Mouse (Mus musculus): ENCODE results near the gene Gm13199. TPM values are rescaled to one million over a fixed set of nuclear protein-coding genes. Genes with fewer than 3 reads are reported as not detected.
A peak's percentile ranks its signal among the peaks of the same experiment; 100 is the strongest.

The Gm13199 gene
- polyA plus RNA-seq, 1 experiment: 1.0 TPM

DNA sequence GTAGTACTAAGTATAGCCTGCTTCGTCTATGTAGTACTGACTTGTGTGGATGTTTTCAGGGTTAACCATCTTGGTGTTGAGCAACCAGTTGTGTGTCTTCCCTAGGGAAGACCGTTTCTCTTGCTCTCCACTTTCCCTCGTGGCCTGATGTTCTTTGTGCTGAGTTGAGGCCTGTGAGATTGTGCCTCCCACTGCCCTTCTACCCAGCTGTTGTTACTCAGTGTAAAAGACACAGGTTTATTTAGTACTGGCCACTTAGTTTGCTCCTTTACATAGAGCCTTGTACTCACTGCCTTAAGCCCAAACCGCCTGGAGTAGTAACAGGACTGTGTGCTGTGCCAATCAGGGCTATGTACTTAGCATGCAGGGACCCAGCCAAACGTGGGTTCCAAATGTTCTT is 10.9 kb downstream of the Gm13199 start:
- H3K27ac ChIP-seq (ENCODE audit: insufficient read depth, low read length): no peak overlapping the region
- H3K4me3 ChIP-seq (ENCODE audit: low read depth, low read length): no peak overlapping the region
- H3K27me3 ChIP-seq (ENCODE audit: control insufficient read depth, insufficient read depth, low read length, poor library complexity, severe bottlenecking): no peaks in the 10 kb centered on the region
- peaks cover 21% of the 10 kb centered on the region for H3K36me3 ChIP-seq (ENCODE audit: control insufficient read depth, insufficient read depth, low read length, poor library complexity, severe bottlenecking)
- no peaks in the 10 kb centered on the region for H3K9me3 ChIP-seq (replicated peaks; ENCODE audit: control insufficient read depth, insufficient read depth, low read length, poor library complexity, severe bottlenecking)
- TF ChIP-seq EP300 (IDR thresholded peaks at IDR 0.05; ENCODE audit: insufficient read depth, low read depth, low read length): no peak
- H3K9ac ChIP-seq (ENCODE audit: low read depth, poor library complexity, severe bottlenecking): no peak overlapping the region
- peaks cover 2% of the 10 kb centered on the region for H3K4me1 ChIP-seq (ENCODE audit: control insufficient read depth, insufficient read depth, low read length)

DNA sequence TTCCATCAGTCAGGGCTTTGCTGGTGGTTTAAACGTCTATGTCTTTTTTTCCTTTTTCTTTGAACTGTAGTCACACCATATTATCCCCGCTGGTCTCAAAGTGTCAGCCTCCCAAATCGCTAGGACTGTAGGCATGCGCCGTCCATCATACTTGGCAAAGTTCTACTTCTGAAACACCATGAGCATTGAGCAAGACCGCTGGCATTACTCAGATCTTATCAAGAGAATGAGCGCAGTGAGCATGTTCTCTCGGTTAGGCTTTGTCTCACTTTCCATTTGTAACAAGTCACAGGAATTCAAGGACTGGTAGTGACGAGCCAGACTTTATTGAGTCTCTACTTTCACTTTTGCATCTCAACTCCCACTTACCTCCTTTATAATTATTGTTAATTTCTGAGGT is 11.6 kb downstream of the Gm13199 start:
- Histone ChIP-seq H3K4me3 (ENCODE audit: low read depth, low read length) (no peak overlapping the region), H3K27me3 (ENCODE audit: control insufficient read depth, insufficient read depth, low read length, poor library complexity, severe bottlenecking) (no peaks in the 10 kb centered on the region), H3K4me1 (ENCODE audit: control insufficient read depth, insufficient read depth, low read length) (peaks cover 2% of the 10 kb centered on the region), H3K9me3 (replicated peaks; ENCODE audit: control insufficient read depth, insufficient read depth, low read length, poor library complexity, severe bottlenecking) (no peaks in the 10 kb centered on the region), H3K27ac (ENCODE audit: insufficient read depth, low read length) (no peak overlapping the region), H3K36me3 (ENCODE audit: control insufficient read depth, insufficient read depth, low read length, poor library complexity, severe bottlenecking) (peaks cover 17% of the 10 kb centered on the region), H3K9ac (ENCODE audit: low read depth, poor library complexity, severe bottlenecking) (no peak overlapping the region)
- no peak for TF ChIP-seq EP300 (IDR thresholded peaks at IDR 0.05; ENCODE audit: insufficient read depth, low read depth, low read length)

DNA sequence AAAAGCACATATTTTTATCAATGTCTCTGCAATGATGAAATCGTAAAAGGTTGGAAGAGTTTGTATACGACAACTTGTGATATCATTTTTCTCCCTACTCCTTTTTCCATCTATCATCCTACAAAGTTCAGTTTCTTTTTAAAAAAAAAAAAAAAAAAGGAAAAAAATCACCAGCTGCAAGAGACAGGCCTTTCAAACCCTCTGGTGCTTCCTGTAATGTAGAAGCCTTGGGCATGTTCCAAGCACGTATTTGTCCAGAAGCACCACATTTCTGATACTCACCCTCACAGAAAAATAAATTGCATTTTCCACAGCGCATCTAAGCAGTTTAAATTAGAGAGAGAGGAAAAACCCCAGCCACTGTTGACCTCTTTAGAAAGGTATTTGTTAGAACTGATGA is 16.9 kb downstream of the Gm13199 start:
- peaks cover 11% of the 10 kb centered on the region; the same call in 1 of the 2 replicates for H3K36me3 ChIP-seq (ENCODE audit: control insufficient read depth, insufficient read depth, low read length, poor library complexity, severe bottlenecking)
- H3K4me3 ChIP-seq (ENCODE audit: low read depth, low read length): peak overlapping the region; percentile 85
- no peaks in the 10 kb centered on the region for H3K9me3 ChIP-seq (replicated peaks; ENCODE audit: control insufficient read depth, insufficient read depth, low read length, poor library complexity, severe bottlenecking)
- H3K27me3 ChIP-seq (ENCODE audit: control insufficient read depth, insufficient read depth, low read length, poor library complexity, severe bottlenecking): no peaks in the 10 kb centered on the region
- peak overlapping the region; percentile 72 for H3K9ac ChIP-seq (ENCODE audit: low read depth, poor library complexity, severe bottlenecking)
- TF ChIP-seq CTCF (IDR thresholded peaks at IDR 0.05; ENCODE audit: low read depth, low read length): no peak
- TF ChIP-seq POLR2A (IDR thresholded peaks at IDR 0.05; ENCODE audit: insufficient read depth, low read length): no peak
- no peak for TF ChIP-seq EP300 (IDR thresholded peaks at IDR 0.05; ENCODE audit: insufficient read depth, low read depth, low read length)
- no peaks in the 10 kb centered on the region for H3K4me1 ChIP-seq (ENCODE audit: control insufficient read depth, insufficient read depth, low read length)
- no peak overlapping the region for H3K27ac ChIP-seq (ENCODE audit: insufficient read depth, low read length)

DNA sequence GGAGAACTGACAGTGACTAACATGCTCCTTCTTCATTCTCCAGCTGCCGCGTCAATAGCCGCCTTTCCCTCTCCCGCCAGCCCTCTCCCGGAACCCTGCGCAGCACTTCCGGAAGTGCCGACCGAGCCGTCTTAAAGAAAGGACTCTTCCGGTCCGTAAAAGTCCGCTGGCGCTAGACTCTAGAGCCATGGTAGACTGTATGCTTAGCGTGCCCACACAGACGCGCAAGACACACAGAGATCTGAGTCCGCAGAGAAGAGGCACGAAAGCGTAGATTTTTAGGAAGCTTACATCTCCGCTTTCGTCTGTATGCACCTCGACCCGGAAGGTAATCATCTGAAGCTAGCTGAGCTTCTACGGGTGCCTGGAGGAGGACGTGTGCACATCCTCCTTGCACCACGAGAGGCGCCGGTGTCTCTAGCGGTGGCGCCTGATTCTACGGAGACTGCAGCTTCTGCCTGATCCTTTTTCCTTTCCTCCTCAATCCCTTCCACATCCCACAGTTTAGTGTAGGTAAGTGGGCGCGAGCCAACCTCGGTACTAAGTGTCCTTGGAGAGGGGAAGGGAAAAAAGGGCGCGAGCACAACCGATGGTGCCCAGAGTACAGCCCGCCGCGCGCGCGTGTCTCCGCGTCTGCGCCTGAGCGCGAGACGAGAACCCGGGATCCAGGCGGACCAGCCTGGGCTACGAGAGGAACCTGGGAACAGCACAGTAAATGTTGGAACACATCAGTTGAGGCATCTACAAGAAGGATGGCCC is 17.7 kb downstream of the Gm13199 start, which contains the start of the genes Nudt5 and Cdc123:
Nudt5 (plus strand) TSS at position 147 of the 759 bp plus-strand sequence.
Cdc123 (minus strand) TSS at position 292 of the 759 bp plus-strand sequence.
- H3K27ac ChIP-seq (ENCODE audit: insufficient read depth, low read length): peak within 1 kb of the TSS; percentile 63; the same call in 1 of the 2 replicates
- H3K36me3 ChIP-seq (ENCODE audit: control insufficient read depth, insufficient read depth, low read length, poor library complexity, severe bottlenecking): peaks cover 12% of the 10 kb centered on the region; the same call in 1 of the 2 replicates
- peak within 1 kb of the TSS; percentile 85 for H3K4me3 ChIP-seq (ENCODE audit: low read depth, low read length)
- no peaks in the 10 kb centered on the region for H3K9me3 ChIP-seq (replicated peaks; ENCODE audit: control insufficient read depth, insufficient read depth, low read length, poor library complexity, severe bottlenecking)
- TF ChIP-seq CTCF (IDR thresholded peaks at IDR 0.05; ENCODE audit: low read depth, low read length): peak; percentile 44
- no peak for TF ChIP-seq POLR2A (IDR thresholded peaks at IDR 0.05; ENCODE audit: insufficient read depth, low read length)
- no peaks in the 10 kb centered on the region for H3K4me1 ChIP-seq (ENCODE audit: control insufficient read depth, insufficient read depth, low read length)
- no peaks in the 10 kb centered on the region for H3K27me3 ChIP-seq (ENCODE audit: control insufficient read depth, insufficient read depth, low read length, poor library complexity, severe bottlenecking)
- H3K9ac ChIP-seq (ENCODE audit: low read depth, poor library complexity, severe bottlenecking): peak within 1 kb of the TSS; percentile 72

DNA sequence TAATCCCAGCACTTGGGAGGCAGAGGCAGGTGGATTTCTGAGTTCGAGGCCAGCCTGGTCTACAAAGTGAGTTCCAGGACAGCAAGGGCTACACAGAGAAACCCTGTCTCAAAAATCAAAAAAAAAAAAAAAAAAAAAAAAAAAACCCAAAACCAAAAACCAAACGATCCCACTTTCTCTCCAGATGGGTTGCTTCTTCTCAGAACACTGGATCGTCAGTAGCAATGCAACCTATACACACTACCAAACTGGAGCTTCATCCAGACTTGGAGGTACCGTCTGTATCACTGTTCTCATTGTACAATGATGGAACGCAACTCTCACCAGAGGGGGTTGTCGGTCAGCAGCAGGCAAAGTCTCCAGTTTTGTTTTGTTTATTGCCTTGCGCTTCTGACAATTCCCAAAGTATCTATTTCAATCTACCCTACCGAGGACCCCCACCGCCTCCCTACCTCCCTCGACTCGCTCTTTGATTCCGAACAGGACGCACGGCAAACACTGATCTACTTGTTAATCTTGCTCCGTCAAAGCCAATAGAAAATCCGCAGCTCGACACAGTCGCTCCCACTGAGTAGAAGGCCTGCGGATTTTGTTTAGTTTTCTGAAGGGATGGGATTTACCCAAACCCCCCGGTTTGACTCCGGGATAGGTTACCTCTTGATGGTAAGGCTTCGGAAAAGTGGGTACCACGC is 18.4 kb downstream of the Gm13199 start:
- H3K4me1 ChIP-seq (ENCODE audit: control insufficient read depth, insufficient read depth, low read length): no peaks in the 10 kb centered on the region
- H3K4me3 ChIP-seq (ENCODE audit: low read depth, low read length): peak overlapping the region; percentile 85
- peaks cover 15% of the 10 kb centered on the region; the same call in 1 of the 2 replicates for H3K36me3 ChIP-seq (ENCODE audit: control insufficient read depth, insufficient read depth, low read length, poor library complexity, severe bottlenecking)
- H3K9me3 ChIP-seq (replicated peaks; ENCODE audit: control insufficient read depth, insufficient read depth, low read length, poor library complexity, severe bottlenecking): no peaks in the 10 kb centered on the region
- peak overlapping the region; percentile 72 for H3K9ac ChIP-seq (ENCODE audit: low read depth, poor library complexity, severe bottlenecking)
- no peaks in the 10 kb centered on the region for H3K27me3 ChIP-seq (ENCODE audit: control insufficient read depth, insufficient read depth, low read length, poor library complexity, severe bottlenecking)
- H3K27ac ChIP-seq (ENCODE audit: insufficient read depth, low read length): peak overlapping the region; percentile 3; the same call in 1 of the 2 replicates
- TF ChIP-seq CTCF (IDR thresholded peaks at IDR 0.05; ENCODE audit: low read depth, low read length) (no peak), EP300 (IDR thresholded peaks at IDR 0.05; ENCODE audit: insufficient read depth, low read depth, low read length) (no peak), POLR2A (IDR thresholded peaks at IDR 0.05; ENCODE audit: insufficient read depth, low read length) (no peak)

DNA sequence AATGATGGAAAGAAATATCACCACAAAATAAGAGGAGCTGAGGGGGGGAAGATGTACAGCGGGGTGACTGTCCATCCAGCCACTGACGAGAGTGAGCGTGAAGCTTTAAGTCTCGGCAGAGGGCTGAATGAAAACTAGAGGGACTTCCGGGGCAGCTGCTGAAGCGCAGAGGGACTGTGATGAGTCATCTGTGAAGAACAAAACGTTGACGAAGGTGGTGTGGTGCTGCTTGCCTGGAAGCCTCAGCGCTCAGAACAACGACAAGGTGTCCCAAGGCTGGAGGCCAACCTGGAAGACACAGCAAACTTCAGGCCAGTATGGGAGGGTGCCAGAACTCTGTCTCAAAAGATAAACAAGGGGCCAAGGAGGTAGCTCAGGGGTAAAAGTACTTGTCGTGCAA is 21.9 kb downstream of the Gm13199 start:
- Histone ChIP-seq H3K9ac (ENCODE audit: low read depth, poor library complexity, severe bottlenecking) (no peak overlapping the region), H3K4me1 (ENCODE audit: control insufficient read depth, insufficient read depth, low read length) (peaks cover 1% of the 10 kb centered on the region), H3K27ac (ENCODE audit: insufficient read depth, low read length) (no peak overlapping the region), H3K4me3 (ENCODE audit: low read depth, low read length) (no peak overlapping the region), H3K36me3 (ENCODE audit: control insufficient read depth, insufficient read depth, low read length, poor library complexity, severe bottlenecking) (peaks cover 15% of the 10 kb centered on the region; the same call in 1 of the 2 replicates), H3K9me3 (replicated peaks; ENCODE audit: control insufficient read depth, insufficient read depth, low read length, poor library complexity, severe bottlenecking) (no peaks in the 10 kb centered on the region), H3K27me3 (ENCODE audit: control insufficient read depth, insufficient read depth, low read length, poor library complexity, severe bottlenecking) (no peaks in the 10 kb centered on the region)
- TF ChIP-seq EP300 (IDR thresholded peaks at IDR 0.05; ENCODE audit: insufficient read depth, low read depth, low read length) (no peak), POLR2A (IDR thresholded peaks at IDR 0.05; ENCODE audit: insufficient read depth, low read length) (no peak), CTCF (IDR thresholded peaks at IDR 0.05; ENCODE audit: low read depth, low read length) (no peak)
